Mouse (Mus musculus) CH12.LX (cell line): Measurements from ENCODE around the gene Wdr91. TPM values are rescaled to one million over a fixed set of nuclear protein-coding genes. Genes with fewer than 3 reads are reported as not detected.

Experiments
- DNase-seq: peaks from one replicate; pipeline ENCODE4 v3.0.0-alpha.2; 2013; ENCODE audit errors: extremely low read depth
- H3K27ac ChIP-seq: 2 replicates; pipeline ENCODE4 v1.5.1; 2012; ENCODE audit warnings: low read depth, mild to moderate bottlenecking, control low read depth, moderate library complexity; ENCODE audit not compliant: insufficient read depth
- H3K27me3 ChIP-seq: replicated peaks from 2 replicates; pipeline ENCODE3; 2012; ENCODE audit warnings: inconsistent platforms
- H3K36me3 ChIP-seq, 2 experiments: replicated peaks in 1 of 2; 2 replicates each; pipeline versions ENCODE3 to v1.6.1; 2012; ENCODE audit warnings: inconsistent platforms in 1 of 2, low read length in 1 of 2, mild to moderate bottlenecking in 1 of 2, mixed read lengths in 1 of 2, moderate library complexity in 1 of 2; ENCODE audit not compliant: control insufficient read depth in 1 of 2, insufficient read depth in 1 of 2
- H3K4me1 ChIP-seq, 2 experiments: 2 replicates each; pipeline ENCODE4 v1.6.1; 2012; ENCODE audit warnings: inconsistent platforms in 1 of 2, moderate library complexity in 1 of 2; ENCODE audit not compliant: insufficient read depth in 2 of 2, control insufficient read depth in 1 of 2
- H3K4me2 ChIP-seq: 2 replicates; pipeline ENCODE4 v1.6.1; 2012; ENCODE audit warnings: low read depth, mild to moderate bottlenecking, control low read depth; ENCODE audit not compliant: poor library complexity, insufficient read depth, severe bottlenecking
- H3K4me3 ChIP-seq, 3 experiments: fragments of 150-350 bp in 1 of 3; sonication (generic) in 1 of 3; replicated peaks in 1 of 3; 2 replicates each; pipeline versions ENCODE3 to v1.5.1; 2011 to 2012; ENCODE audit warnings: low read depth in 2 of 3, low read length in 2 of 3, mild to moderate bottlenecking in 2 of 3, moderate library complexity in 2 of 3, control low read depth in 1 of 3, improper control_type of control experiment in 1 of 3, inconsistent platforms in 1 of 3, mixed read lengths in 1 of 3; ENCODE audit not compliant: poor library complexity in 1 of 3
- H3K79me2 ChIP-seq: replicated peaks from 2 replicates; pipeline ENCODE4 v1.6.1; 2012; ENCODE audit warnings: mild to moderate bottlenecking, moderate library complexity; ENCODE audit not compliant: control insufficient read depth, poor library complexity, insufficient read depth, severe bottlenecking; ENCODE audit errors: extremely low read depth
- H3K9ac ChIP-seq: 2 replicates; pipeline ENCODE4 v1.6.1; 2012; ENCODE audit warnings: low read depth, mild to moderate bottlenecking, control low read depth, moderate library complexity; ENCODE audit not compliant: insufficient read depth
- H3K9me3 ChIP-seq: replicated peaks from 2 replicates; pipeline ENCODE3; 2012; ENCODE audit warnings: low read length, inconsistent platforms, mixed read lengths
- CHD1 ChIP-seq: IDR thresholded peaks from 2 replicates; pipeline ENCODE4 v1.6.1; 2012; ENCODE audit warnings: low read depth, low read length, improper control_type of control experiment, inconsistent platforms
- CTCF ChIP-seq, 2 experiments: IDR thresholded peaks in 1 of 2; conservative IDR thresholded peaks in 1 of 2; 2 replicates each; pipeline ENCODE4 v1.5.1; 2011 to 2012; ENCODE audit warnings: low read depth in 2 of 2, low read length in 2 of 2, improper control_type of control experiment in 1 of 2, inconsistent platforms in 1 of 2, mild to moderate bottlenecking in 1 of 2, moderate library complexity in 1 of 2
- EP300 ChIP-seq: IDR thresholded peaks from 2 replicates; pipeline ENCODE4 v1.6.1; 2011; ENCODE audit warnings: low read length, improper control_type of control experiment
- GABPA ChIP-seq: IDR thresholded peaks from 2 replicates; pipeline ENCODE4 v1.6.1; 2012; ENCODE audit warnings: low read depth, low read length, improper control_type of control experiment, inconsistent platforms; ENCODE audit not compliant: insufficient replicate concordance
- IRF4 ChIP-seq: IDR thresholded peaks from 2 replicates; pipeline ENCODE4 v1.6.1; 2014; ENCODE audit warnings: low read depth, mild to moderate bottlenecking, inconsistent platforms, low read length, improper control_type of control experiment
- JUND ChIP-seq: conservative IDR thresholded peaks from 2 replicates; pipeline ENCODE4 v1.6.1; 2011; ENCODE audit warnings: low read depth, low read length, improper control_type of control experiment
- KAT2A ChIP-seq: IDR thresholded peaks from 2 replicates; pipeline ENCODE4 v1.6.1; 2012; ENCODE audit warnings: low read length, improper control_type of control experiment, inconsistent platforms; ENCODE audit not compliant: insufficient replicate concordance
- MAFK ChIP-seq: IDR thresholded peaks from 2 replicates; pipeline ENCODE4 v1.6.1; 2011; ENCODE audit warnings: low read length, improper control_type of control experiment; ENCODE audit not compliant: insufficient replicate concordance
- MAZ ChIP-seq: IDR thresholded peaks from 2 replicates; pipeline ENCODE4 v1.6.1; 2012; ENCODE audit warnings: low read depth, mild to moderate bottlenecking, inconsistent platforms, low read length, improper control_type of control experiment, moderate library complexity
- MEF2A ChIP-seq: IDR thresholded peaks from 2 replicates; pipeline ENCODE4 v1.6.1; 2014; ENCODE audit warnings: low read depth, mild to moderate bottlenecking, inconsistent platforms, low read length, improper control_type of control experiment, borderline replicate concordance
- MYC ChIP-seq: IDR thresholded peaks from 2 replicates; pipeline ENCODE4 v1.6.1; 2011; ENCODE audit warnings: low read depth, mild to moderate bottlenecking, improper control_type of control experiment, low read length
- NELFE ChIP-seq: IDR thresholded peaks from 2 replicates; pipeline ENCODE4 v1.6.1; 2011; ENCODE audit warnings: low read depth, low read length, improper control_type of control experiment
- PAX5 ChIP-seq: IDR thresholded peaks from 2 replicates; pipeline ENCODE4 v1.6.1; 2012; ENCODE audit warnings: low read length, inconsistent platforms, mixed read lengths
- POLR2A ChIP-seq: IDR thresholded peaks from 2 replicates; pipeline ENCODE4 v1.6.1; 2011; ENCODE audit warnings: low read depth, mild to moderate bottlenecking, improper control_type of control experiment, low read length
- RAD21 ChIP-seq: IDR thresholded peaks from 2 replicates; pipeline ENCODE4 v1.6.1; 2011; ENCODE audit warnings: low read depth, mild to moderate bottlenecking, low read length, improper control_type of control experiment, moderate library complexity
- RCOR1 ChIP-seq: conservative IDR thresholded peaks from 2 replicates; pipeline ENCODE4 v1.6.1; 2012; ENCODE audit warnings: low read depth, mild to moderate bottlenecking, inconsistent platforms, low read length, improper control_type of control experiment
- SIN3A ChIP-seq: IDR thresholded peaks from 2 replicates; pipeline ENCODE4 v1.6.1; 2012; ENCODE audit warnings: low read length, improper control_type of control experiment, inconsistent platforms
- SMC3 ChIP-seq: IDR thresholded peaks from 2 replicates; pipeline ENCODE4 v1.6.1; 2011; ENCODE audit warnings: low read depth, low read length, improper control_type of control experiment
- UBTF ChIP-seq: IDR thresholded peaks from 2 replicates; pipeline ENCODE4 v1.6.1; 2012; ENCODE audit warnings: low read depth, mild to moderate bottlenecking, inconsistent platforms, low read length, improper control_type of control experiment, moderate library complexity
- USF1 ChIP-seq: IDR thresholded peaks from 2 replicates; pipeline ENCODE4 v1.6.1; 2014; ENCODE audit warnings: low read depth, mild to moderate bottlenecking, inconsistent platforms, low read length, improper control_type of control experiment
- USF2 ChIP-seq: conservative IDR thresholded peaks from 2 replicates; pipeline ENCODE4 v1.6.1; 2011; ENCODE audit warnings: low read depth, low read length, improper control_type of control experiment
- ZKSCAN1 ChIP-seq: IDR thresholded peaks from 2 replicates; pipeline ENCODE4 v1.6.1; 2012; ENCODE audit warnings: low read depth, inconsistent platforms, low read length, improper control_type of control experiment, borderline replicate concordance
- ZNF384 ChIP-seq: IDR thresholded peaks from 2 replicates; pipeline ENCODE4 v1.6.1; 2012; ENCODE audit warnings: low read depth, low read length, improper control_type of control experiment, inconsistent platforms
- dilution Hi-C: fragments of 300-500 bp; cut with MboI; formaldehyde crosslinking; loops from 2 replicates; pipeline ENCODE4 v1.14.3; 2020; ENCODE audit warnings: low sequenced_read_pairs; ENCODE audit not compliant: extremely low pct_unique_long_range_greater_than_20kb, extremely low pct_ligation_motif_present
- in situ Hi-C: fragments of 300-500 bp; cut with MboI; formaldehyde crosslinking; loops from 3 replicates; pipeline ENCODE4 v1.14.3; 2019; ENCODE audit warnings: low sequenced_read_pairs, low pct_ligation_motif_present, low pct_unique_long_range_greater_than_20kb, mixed read lengths
- polyA plus RNA-seq: library from polyadenylated mRNA; unstranded; fragments of >175 nt; gene quantifications from 2 replicates; pipeline ENCODE4 v1.2.1, GENCODE M21; 2012; ENCODE audit warnings: low read depth; ENCODE audit not compliant: insufficient read length
- total RNA-seq, 2 experiments: library from RNA; depleted of rRNA; stranded (reverse); fragments of 300-350 nt in 1 of 2; fragments of >200 nt in 1 of 2; gene quantifications; 2 replicates each; pipeline ENCODE4 v1.2.3; 2012 to 2014

The Wdr91 gene
- total and polyA plus RNA-seq, 3 experiments: 10.6 to 26.5 (median 19.2) TPM

DNA sequence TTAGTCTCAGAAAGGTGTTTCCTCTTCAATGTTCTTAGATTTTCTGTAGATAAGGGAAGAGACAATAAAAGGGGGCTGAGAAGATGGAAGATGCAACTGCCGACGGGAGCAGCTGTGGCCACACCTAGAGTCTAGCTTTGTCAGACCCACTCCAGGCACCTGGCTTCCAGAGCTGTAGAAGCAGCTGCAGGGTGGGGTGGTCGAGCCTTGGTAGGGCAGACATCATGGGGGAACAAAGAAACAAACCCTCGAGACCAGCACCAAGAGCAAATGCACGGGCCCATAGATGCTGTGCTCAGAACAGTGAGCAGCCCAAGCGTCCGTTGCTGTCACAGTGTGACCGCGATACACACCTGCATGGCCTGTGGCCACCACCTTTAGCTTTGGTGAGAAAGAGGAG is 31.8 kb upstream of the Wdr91 start:
- Histone ChIP-seq H3K4me1 (peaks cover 15 to 83% of the 10 kb centered on the region in 2 experiments), H3K9me3 (no peaks in the 10 kb centered on the region), H3K27me3 (no peaks in the 10 kb centered on the region), H3K27ac (no peak overlapping the region), H3K9ac (no peak overlapping the region), H3K4me3 (no peak overlapping the region), H3K79me2 (no peaks in the 10 kb centered on the region), H3K4me2 (no peak overlapping the region), H3K36me3 (peaks cover 0 to 2% of the 10 kb centered on the region in 2 experiments)
- dilution Hi-C loops (no loop called here), in situ Hi-C loops (no loop called here)
- DNase-seq: no peak
- no peak for TF ChIP-seq MEF2A
- no peak for TF ChIP-seq USF2
- no peak for TF ChIP-seq KAT2A
- no peak for TF ChIP-seq RAD21
- no peak for TF ChIP-seq EP300
- TF ChIP-seq MYC: no peak
- TF ChIP-seq NELFE: no peak
- TF ChIP-seq ZKSCAN1: no peak

DNA sequence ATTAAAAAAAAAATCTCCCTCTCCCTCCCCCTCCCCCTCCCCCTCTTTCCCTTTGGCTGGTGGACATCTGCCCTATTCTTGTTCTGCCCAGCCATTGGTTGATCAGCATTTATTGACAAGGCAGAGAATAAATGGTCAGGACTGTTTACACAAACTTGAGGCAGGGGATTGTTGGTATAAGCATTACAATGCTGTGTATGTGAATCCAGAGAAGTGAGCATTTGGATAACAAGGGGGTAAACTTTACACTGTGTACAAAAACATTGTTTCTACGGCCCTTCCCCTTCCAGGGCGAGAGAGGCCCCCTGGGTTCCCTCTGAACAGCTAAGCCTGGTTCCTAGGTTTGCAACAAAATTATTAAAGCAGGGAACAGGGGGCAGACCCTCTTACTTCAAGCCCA is 30.8 kb upstream of the Wdr91 start:
- TF ChIP-seq MAFK: no peak
- TF ChIP-seq MAZ: no peak
- no peak for TF ChIP-seq RAD21
- no peak for TF ChIP-seq CTCF (conservative IDR thresholded peaks at IDR 0.05 in 1 of 2, IDR thresholded peaks at IDR 0.05 in 1 of 2; ENCODE audit: low read depth in 2 of 2, low read length in 2 of 2)
- no peak for TF ChIP-seq SMC3
- no peak for TF ChIP-seq MEF2A
- no peak for TF ChIP-seq SIN3A
- no peak for TF ChIP-seq PAX5
- no peak for TF ChIP-seq JUND
- no peak for TF ChIP-seq GABPA
- no peak for TF ChIP-seq POLR2A
- TF ChIP-seq UBTF: no peak
- TF ChIP-seq CHD1: no peak
- no peak for TF ChIP-seq IRF4
- no peak for TF ChIP-seq NELFE
- TF ChIP-seq ZNF384: no peak
- TF ChIP-seq USF1: no peak
- no peak for TF ChIP-seq RCOR1
- H3K27me3 ChIP-seq: no peaks in the 10 kb centered on the region
- H3K79me2 ChIP-seq: no peaks in the 10 kb centered on the region
- no peak overlapping the region for H3K27ac ChIP-seq
- H3K9me3 ChIP-seq: no peaks in the 10 kb centered on the region
- H3K4me1 ChIP-seq: peaks cover 19 to 86% of the 10 kb centered on the region in 2 experiments
- H3K36me3 ChIP-seq: peaks cover 0 to 2% of the 10 kb centered on the region in 2 experiments
- H3K9ac ChIP-seq: no peak overlapping the region
- dilution Hi-C loops: no loop called here
- no peak for DNase-seq
- no peak overlapping the region for H3K4me3 ChIP-seq
- H3K4me2 ChIP-seq: no peak overlapping the region
- in situ Hi-C loops: no loop called here
